Mouse (Mus musculus): ENCODE results near the gene Prm3.

Prm3 gene

DNA sequence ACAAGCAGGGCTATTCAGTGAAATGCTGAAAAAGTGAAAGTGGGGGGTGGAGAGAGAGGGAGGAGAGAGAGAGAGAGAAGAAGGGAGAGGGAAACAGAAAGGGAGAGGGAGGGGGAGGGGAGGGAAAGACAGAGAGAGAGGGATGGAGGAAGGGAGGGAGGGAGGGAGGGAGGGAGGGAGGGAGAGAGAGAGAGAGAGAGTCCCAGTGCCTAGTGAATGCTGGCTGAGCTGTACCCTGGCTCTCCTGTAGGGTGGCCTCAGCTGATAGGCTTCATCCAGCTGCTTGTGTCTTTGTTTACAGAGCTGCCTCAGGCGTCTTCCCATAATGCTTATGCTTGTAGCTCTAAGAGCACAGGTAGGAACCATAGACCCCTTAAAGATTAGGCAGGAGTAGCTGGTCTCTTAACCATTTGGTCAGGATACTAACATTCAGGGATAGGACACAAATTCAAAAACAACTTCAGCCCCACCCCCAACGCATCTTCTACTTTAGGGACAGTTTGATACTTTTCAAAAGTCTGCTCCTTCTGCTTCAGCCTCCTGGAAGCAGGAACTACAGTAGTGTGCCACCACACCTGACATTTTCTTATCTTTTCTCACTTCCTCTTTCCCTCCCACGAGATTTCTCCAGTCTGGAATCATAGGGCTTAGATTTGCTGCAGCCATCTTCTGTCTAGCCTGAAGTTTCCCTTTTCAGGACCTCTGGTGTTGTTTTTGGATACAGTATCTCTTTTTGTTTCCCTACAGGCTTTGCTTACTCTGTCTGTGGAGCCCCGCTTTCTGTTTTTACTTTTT lies 20.0 kb downstream of the Prm3 start:
- DNase-seq, result no peak

GRCm38 (mm10) chr16:10769661-10770060 lies 21.1 kb downstream of the Prm3 start:
- DNase-seq, result no peak

- no peak for DNase-seq
Observed at GRCm38 (mm10) chr16:10768821-10769220, 21.9 kb downstream of the Prm3 start.

DNA sequence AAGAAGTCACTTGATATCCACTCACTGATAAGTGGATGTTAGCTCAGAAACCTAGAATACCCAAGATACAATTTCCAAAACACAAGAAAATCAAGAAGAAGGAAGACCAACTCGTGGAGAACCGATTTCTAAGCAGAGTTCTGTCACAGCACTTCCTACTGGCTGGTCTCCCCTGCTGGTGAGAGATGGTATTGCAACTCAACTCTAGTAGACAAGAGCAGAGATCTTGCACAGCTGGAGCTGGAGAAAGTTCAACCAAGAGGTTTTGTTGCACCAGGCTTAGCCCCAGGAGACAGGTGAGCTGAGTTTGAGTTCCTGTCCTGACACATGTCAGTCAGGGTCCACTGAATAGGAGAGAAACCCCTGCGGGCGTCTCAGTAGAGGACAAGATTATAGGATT lies 23.6 kb downstream of the Prm3 start:
- DNase-seq, result peak; percentile 78

DNA sequence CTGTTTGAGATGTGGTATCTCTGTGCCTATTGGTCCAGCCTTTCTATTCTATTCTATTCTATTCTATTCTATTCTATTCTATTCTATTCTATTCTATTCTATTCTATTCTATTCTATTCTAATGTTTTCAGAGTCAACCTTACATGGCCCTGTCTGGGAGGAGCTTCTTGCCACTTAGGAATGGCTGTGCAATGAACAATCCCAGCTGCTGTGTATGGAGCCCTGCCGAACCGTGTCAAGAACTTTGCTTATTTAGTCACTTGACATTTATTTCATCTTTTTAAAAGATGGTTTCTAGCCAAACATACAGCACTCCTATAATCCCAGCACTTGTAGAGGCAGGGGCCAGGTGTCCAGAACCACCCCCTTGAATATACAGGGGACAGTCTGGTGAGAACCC lies 26.4 kb downstream of the Prm3 start:
- DNase-seq, result no peak

GRCm38 (mm10) chr16:10763540-10764264 lies 27.0 kb downstream of the Prm3 start:
- no peak for DNase-seq

- no peak for DNase-seq
Observed at GRCm38 (mm10) chr16:10762569-10763180, 28.0 kb downstream of the Prm3 start.

DNA sequence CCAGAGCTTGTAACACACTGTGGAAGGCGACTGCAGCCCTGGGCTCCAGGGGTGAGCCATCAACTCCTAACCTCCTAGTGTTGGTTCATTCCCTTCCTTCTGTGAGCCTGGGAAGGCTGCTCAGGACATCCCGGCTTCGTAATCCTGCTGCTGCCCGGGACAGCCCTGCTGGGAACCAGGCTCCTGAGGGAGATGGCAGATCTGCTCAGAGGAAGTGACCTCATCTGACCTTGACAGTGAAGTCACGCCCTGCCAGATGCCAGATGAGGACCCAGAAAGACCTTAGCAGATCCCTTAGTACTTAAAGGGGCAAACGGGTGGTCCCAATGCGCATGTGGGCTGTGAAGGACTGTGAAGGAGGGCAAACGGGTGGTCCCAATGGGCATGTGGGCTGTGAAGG lies 29.5 kb downstream of the Prm3 start:
- DNase-seq, result no peak

GRCm38 (mm10) chr16:10756168-10756567 lies 34.5 kb downstream of the Prm3 start:
- DNase-seq, result no peak

DNA sequence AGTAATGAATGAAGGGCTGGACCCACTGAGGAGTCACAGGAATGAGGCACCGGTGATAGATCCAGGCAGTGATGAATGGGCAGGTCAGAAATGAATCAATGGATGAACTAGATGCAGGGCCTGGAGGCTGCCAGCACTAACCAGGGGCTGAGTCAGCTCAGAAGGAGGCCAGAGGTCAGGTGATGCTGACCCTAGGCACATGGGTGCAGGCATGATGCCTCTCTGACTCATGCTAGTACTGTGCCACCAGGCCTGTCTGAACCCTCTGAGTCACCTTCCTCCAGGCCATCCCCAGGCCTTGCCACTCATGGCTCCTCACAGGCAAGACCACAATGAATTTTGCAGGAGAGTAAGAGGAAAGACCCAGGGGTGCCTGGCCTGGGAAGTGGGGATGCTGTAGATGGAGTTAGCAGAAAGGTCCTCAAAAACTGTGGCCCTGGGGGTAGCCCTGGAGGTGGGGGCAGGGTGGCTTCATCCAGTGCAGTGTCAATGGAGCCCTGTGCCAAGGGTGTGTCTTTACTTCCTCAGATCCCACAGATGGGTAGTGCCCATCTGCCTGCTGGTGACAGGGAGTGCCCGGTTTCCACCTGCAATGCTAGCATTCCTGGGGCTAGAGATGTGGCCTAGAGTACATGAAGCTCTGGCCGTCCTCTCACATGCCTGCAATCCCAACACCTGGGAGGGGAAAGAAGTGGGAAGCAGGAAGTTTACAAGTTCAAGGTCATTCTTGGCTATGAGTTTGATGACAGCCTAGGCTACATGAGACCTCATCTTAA lies 36.0 kb downstream of the Prm3 start:
- no peak for DNase-seq

GRCm38 (mm10) chr16:10749824-10750223 lies 40.9 kb downstream of the Prm3 start:
- DNase-seq, result peak; percentile 83

- DNase-seq, result no peak
Observed at GRCm38 (mm10) chr16:10749226-10749625, 41.5 kb downstream of the Prm3 start.

GRCm38 (mm10) chr16:10741082-10741481 lies 49.6 kb downstream of the Prm3 start:
- no peak for DNase-seq

Data from cerebellum, adult 9-10 months (tissue).